Mouse (Mus musculus): ENCODE data around the gene Tub. TPM values are rescaled to one million over a fixed set of nuclear protein-coding genes. Genes with fewer than 3 reads are reported as not detected.

Tub gene
- polyA plus RNA-seq, 1 experiment, result 132 TPM

DNA sequence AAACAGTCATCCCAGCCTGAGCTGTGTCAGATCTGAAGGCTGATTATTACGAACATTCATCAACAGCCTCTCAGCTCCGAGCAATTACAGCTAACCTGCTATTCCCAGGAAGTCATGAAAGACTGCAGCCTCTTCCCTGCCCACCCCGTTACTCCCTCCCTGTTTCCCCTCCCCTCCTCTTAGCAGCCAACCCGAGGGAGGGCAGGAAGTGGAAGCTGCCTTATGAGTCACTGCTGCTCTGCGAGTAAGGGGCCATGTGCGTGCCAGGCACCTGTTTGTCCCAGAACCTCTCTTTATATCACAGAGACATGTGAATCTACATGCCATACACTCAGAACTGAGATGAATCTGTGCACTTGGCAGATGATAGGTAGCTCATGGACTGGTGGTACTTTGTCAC is 18.1 kb downstream of the Tub start:
- peak in 1 of 2 experiments; percentile 37 for DNase-seq (ENCODE audit: extremely low spot score in 1 of 2, low spot score in 1 of 2)

DNA sequence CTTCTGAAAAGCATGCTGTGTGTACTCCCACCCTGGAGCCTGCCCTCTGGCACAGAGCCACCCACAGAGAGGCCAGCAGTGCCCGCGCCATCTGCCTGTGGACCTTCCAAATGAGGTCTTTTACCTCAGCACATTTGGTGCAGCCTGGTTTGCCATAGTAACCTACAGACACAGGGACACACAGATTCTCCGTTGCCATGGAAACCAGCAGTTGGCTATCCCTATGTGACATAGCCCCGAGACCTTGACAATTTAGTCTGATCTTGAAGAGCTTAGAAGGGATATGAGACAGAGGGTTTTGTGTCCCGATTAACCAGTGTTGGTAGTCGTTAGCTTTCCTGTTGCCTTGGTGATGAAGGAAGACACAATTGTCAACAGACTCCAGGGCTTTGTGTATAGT is 22.1 kb downstream of the Tub start:
- no peak for DNase-seq (ENCODE audit: extremely low spot score in 1 of 2, low spot score in 1 of 2)

DNA sequence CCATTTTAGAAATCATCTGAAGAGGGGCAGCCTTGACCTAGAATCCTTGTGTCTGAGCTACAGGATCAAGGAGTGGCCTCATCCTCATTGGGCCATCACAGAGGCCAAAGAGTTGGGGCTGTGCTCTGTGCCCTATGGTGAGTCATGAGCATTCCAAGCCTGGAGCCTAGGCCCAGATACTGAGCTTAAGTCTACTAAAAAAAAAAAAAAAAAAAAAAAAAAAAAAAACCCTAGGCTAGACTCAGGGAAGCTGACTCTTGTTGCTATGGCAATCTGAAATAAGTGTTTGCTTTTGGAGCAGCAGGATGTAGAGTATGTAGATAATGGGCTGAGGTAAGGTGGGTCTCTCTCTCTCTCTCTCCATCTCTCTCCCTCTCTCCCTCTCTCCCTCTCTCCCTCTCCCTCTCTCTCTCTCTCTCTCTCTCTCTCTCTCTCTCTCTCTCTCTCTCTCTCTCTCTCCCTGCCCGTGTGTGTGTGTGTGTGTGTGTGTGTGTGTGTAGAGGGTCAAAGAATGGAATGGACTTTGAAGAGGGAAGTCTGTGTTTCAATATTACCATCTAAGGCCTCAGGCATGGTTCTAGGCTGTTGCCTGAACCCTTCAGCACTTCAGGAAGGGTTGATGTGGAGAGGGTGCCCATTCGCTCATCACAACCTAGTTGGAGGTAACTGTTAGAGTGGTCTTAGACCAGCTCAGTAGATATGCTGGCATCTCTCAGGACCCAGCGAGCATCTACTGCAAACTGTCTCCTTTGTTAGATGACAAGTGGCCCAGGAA is 36.0 kb downstream of the Tub start:
- no peak for DNase-seq (ENCODE audit: extremely low spot score in 1 of 2, low spot score in 1 of 2)

DNA sequence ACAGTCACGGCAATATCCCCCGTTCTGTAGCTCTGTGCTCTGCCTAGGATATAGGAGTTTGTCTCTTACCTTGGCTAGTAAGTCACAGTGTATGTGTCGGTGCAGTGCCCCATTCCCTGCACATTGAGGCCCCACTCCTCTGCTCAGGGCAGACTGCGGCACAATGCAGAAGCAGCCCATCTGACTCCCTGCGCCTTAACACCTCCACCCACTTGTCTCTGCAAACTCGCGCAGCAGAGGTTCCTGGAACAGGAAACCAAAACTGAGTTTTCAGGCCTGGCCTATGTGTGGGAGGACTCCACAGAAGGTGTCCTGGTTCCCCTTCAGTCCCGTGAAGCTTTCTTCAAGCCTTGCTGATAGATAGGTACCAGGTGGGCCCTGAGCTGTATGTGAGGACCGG is 41.1 kb downstream of the Tub start:
- peak; percentile 69 to 86 for DNase-seq (ENCODE audit: extremely low spot score in 1 of 2, low spot score in 1 of 2)

DNA sequence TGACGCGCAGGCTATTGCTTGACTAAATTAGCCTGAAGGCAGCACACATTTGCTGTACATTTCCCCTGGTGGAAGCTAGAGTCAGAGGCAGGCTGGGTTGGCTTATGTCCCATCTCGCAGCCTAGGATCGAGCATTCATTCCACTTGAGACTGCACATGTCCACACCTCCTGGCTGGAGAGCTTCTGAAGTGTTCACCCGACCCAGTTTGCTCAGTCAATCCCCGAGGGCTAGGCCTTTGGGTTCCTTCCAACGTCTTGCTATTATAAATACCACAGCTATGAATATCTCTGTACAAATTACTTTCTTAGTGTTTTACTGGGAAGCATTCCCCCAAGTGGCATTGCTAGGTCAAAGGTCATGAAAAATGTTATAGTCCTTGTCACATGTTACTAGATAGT is 43.1 kb downstream of the Tub start:
- no peak for DNase-seq (ENCODE audit: extremely low spot score in 1 of 2, low spot score in 1 of 2)

DNA sequence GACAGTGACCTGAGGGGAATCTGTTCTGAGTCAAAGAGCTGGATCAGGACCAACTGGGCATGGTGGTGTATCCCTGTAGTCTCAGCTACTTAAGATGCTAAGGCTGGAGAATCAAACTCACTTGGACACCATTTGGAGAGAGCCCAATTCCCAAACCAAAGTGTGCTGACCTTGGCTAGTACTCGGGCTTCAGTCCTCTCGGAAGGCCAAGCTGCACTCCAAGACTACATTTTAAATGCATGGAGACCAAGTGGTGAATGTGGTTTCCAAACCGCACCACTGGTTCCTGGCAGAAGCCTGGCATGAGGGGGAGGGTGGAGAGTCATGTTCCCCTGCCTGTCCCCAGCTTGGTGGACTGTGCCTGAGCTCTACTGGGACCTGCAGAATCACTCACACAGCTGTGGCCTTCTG is 43.7 kb downstream of the Tub start:
- no peak for DNase-seq (ENCODE audit: extremely low spot score in 1 of 2, low spot score in 1 of 2)

DNA sequence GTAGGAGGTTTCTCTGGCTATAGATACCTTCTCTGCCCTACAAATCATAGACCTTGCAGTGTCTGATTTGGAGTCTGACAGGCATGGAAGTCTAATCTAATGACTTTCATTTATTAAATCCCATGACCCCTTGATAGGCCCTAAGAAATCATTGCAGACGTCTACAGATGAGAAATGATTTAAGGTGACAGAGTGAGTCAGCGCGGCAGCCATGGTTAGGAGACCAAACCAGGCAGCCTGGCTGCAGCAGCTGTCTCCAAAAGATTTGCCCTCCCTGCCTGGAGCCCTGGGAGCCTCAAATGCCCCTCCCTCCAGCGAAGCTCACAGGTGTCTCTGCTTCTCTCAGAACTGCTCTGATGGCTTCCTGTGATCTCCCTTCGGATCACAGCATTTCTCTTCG is 46.0 kb downstream of the Tub start:
- no peak for DNase-seq (ENCODE audit: extremely low spot score in 1 of 2, low spot score in 1 of 2)

DNA sequence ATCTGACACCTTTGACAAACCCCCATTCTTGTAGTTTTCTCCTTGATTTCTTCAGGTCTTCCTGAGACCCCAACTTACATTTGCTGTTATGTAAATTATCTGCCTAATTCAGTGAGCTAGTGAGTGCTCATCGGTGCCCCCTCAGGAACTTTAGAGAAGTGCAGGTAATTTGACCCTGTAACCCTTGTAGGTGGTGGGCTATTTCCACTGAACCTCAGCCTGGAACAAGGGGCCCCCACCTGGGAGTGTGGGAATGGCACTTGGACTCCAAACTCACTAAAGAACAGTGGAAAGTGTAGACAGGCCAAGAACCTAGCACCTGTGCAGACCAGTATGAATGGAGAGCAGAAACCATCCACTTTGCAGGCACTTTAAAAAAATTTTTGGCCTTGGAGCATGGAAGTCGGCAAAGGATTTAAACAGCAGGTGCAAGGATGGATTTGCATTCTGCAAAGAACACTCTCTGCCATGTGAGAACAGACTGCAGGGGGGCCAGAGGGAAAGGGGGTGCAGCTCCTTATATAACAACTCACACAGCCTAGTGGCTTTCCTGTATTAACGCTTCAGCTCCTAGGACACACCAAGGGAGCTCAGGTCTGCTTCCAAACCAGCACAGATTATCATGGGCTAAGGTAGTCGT is 50.3 kb downstream of the Tub start:
- peak; percentile 68 to 69 for DNase-seq (ENCODE audit: extremely low spot score in 1 of 2, low spot score in 1 of 2)

DNA sequence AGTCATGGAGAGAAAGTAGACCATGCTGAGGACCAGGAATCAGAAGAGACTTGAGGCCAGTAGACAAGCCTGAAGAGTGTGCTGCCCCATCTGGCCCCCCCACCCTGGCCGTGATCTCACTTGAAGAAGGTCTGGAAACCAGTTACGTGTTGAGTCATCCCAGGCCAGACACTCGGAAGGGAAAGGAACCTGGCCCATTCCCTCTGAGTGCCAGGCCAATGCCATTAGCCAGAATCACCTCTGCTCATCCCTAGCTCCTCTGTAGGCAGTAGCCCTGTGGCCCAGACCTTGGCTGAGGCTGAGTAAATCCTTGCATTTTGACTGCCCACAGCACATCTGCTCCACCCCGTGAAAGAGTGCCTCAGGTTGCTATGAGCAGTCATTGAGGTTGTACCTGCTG is 51.8 kb downstream of the Tub start:
- DNase-seq (ENCODE audit: extremely low spot score in 1 of 2, low spot score in 1 of 2), result no peak

DNA sequence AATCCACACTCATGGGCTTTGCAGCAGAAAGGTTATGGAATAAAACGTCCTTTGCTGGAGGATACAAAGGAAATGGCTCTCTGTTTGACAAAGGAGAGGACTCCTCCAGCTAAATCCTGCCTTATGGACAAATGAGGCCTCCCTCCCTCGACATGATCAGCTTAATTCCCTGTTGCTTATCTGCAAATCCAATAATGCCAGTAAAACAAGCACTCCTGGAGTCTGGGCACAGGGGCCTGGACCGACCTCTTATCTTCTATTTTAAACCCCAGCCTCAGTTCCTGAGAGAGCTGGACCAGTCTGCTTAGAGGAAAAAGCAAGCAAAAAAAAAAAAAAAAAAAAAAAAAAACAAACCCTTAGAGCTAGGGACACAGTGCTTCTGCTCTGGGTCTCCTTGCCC is 53.5 kb downstream of the Tub start:
- no peak for DNase-seq (ENCODE audit: extremely low spot score in 1 of 2, low spot score in 1 of 2)

DNA sequence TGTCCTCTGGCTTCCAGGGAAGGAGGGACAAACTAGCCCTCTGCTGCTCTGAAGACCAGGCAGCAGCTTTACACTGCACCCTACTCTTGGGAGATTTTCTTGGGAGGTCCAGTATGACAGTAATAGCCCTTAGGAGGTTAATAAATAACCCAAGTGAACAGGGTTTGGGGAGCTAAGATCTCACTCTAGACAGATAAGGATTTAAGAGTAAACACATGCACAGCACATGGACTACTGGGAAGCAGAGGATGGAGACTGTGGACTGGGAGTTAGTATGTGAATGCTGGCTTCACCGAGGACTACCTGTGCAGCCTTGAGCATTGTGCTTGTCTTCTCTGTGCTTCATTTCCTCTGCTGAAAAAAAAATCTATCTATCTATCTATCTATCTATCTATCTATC is 59.1 kb downstream of the Tub start:
- no peak for DNase-seq (ENCODE audit: extremely low spot score in 1 of 2, low spot score in 1 of 2)

DNA sequence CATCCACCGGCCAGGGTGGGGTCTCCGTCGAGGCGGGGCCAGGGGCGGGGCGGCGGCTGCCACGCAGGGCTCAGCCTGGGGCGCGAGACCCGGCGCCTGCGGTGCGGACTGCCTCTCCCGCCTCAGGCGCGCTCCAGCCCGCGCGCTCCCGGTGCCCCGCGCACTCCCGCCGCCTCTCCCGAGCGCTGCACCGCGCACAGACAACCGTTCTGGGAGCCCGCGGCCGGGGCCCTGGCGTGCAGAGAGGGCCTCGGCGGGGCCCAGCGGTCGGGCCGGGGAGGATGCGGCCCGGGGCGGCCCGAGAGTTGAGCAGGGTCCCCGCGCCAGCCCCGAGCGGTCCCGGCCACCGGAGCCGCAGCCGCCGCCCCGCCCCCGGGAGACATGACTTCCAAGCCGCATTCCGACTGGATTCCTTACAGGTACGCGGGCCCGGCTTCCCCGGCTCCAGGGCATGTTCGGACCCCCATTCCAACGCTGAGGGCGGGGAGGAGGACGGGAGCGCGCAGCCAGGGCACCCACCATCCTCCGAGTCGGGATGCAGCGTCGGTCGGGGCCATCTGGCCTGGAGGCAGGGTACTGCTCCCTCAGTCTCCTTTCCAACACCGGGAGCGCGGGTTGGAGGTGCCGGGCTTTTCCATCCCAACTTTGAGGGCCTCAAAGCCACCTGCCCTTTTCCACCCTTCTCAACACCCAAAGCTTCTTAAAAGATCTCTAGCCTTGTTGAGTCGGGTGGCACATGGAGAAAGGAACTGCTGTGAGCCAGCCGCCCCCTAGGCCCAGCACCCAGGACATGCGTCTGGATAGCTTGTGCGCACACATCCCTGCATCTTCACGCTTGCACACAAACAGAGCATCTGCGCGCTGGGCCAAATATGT is 60.8 kb downstream of the Tub start:
- DNase-seq (ENCODE audit: extremely low spot score in 1 of 2, low spot score in 1 of 2), result peak in 1 of 2 experiments; percentile 64

DNA sequence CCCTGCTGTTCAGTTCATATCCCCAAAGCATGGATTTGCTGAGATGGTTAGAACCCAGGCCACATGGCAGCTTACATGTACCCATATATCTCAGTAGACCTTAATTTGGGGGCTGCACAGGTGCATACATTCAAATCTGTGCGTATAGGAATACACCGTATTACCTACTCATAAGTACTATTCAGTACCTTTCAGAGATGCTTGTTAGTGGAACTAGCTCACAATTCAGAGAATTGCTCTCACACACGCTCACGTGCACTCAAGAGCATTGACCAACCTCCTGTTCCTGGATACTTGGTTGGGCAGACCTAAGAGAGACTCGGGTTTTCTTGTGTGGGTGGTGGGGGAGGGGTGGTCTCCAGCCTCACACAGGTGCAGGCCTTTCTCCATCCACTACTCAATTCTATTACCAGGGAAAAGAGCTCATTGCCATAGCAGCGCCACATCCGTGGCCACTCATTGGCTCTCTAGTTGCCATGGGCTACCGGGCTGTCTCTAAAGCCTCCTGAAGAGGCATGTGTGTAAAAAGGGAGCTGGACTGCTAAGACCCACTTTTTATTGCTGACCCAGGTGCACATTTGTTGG is 61.5 kb downstream of the Tub start:
- peak; percentile 65 to 72 for DNase-seq (ENCODE audit: extremely low spot score in 1 of 2, low spot score in 1 of 2)

DNA sequence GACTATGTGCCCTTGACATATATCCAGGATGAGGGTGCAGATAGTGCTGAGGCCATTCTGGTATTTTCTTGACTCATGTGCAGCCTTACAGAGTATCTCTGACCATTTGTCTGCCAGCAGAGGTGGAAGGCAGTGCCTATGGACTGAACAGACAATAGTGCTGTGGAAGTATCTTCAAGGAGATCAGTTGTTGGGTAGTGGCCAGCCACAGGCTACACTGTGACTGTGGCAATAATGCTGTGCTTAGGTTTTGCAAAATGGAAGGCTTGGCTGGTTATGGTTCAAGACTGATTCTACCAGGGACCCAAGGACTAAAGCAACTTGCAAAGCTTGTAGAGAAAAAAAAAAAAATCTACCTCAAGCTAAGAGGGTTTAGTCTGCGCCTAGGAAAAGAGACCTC is 62.4 kb downstream of the Tub start:
- DNase-seq (ENCODE audit: extremely low spot score in 1 of 2, low spot score in 1 of 2), result no peak

DNA sequence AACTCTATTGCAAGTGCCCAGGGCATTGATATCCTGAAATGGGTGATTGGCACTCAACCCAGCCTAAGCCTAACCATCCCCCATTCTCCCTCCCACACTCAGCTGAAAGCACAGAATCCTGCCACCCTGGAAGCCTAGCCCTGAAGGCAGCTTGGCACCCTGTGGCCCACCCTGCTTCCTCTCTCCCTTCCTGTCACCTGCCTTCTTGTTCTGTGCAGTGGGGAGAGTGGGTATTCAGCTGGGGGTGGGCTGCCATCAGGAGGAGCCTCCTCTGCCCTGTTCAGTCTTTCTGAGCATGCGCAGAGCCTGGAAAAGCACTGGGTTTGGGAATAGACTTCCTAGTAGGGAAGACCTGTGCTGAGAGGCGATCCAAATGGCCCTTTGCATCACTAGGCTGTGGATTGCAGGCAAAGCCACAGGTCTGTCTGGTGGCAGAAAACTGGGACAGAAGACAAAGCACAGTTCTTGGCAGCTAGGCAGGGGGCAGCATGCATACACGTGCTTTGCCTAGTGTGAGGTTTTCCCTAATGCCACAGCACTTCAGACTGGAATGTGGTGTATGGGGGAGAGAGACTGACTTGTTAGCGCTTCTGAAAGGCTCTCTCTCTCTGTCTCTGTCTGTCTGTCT is 63.0 kb downstream of the Tub start:
- DNase-seq (ENCODE audit: extremely low spot score in 1 of 2, low spot score in 1 of 2), result peak; percentile 46 to 67

DNA sequence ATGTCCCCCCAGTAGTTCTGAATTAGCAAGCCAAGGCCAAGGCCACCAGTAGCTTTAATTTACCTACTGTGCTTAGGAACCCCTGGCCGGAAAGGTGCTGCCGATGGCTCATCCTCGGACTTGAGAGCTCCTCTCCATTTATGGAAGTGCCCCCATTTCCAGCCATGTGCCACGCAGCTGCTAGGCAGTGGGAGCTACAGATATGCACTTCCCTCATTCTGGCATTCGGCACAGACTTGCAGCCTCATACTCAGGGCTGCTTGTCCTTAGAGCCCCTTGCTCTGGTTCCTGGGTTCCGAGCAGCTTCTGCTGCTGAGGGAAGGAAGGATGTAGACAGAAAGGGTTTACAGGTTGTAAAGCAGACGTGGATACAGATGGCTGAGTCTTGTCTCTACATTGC is 64.7 kb downstream of the Tub start:
- peak in 1 of 2 experiments; percentile 41 for DNase-seq (ENCODE audit: extremely low spot score in 1 of 2, low spot score in 1 of 2)

DNA sequence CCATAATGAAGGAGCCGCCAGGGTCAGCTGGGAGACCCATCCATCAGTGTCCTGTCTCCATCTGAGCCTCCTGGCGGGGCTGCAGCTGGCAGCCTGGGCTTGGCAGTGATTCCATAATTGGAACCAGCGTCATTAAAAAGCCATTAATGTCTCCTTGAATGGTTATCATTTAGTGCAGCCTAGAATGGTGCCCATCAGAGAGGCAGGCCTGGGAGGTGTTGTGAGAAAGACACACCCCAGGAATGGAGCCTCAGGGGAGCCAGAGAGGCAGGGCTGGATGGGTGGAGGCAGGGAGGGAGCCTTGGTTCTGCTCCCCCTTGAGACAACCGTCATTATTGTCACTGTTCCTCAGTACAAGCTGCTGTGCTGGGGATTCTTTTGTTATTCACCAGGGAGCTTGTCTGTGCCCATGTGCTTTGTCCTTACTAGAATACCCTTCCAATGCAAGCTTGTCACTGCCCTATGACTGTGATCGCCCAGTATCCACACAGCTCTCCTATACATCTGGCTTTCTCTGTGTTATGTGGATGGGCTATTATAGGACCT is 66.3 kb downstream of the Tub start:
- no peak for DNase-seq (ENCODE audit: extremely low spot score in 1 of 2, low spot score in 1 of 2)

DNA sequence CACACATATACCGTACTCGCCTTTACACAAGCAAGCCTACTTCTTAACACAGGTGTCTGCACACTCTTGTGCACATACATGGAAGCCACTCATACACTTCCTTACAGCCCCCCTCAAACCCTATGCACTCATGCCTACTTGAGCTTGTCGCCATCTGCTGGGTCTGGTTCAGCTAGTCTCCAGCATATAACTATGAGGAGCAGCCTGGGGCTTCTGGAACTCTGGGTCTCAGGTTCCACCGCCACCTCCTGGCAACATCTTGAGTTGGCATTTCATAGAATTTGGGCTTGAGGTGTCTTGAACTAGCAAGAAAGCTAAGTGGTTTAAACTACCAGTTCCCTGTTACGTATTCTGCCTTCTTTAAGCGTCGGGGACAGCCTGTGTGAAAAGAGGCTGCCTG is 69.1 kb downstream of the Tub start:
- DNase-seq (ENCODE audit: extremely low spot score in 1 of 2, low spot score in 1 of 2), result no peak

DNA sequence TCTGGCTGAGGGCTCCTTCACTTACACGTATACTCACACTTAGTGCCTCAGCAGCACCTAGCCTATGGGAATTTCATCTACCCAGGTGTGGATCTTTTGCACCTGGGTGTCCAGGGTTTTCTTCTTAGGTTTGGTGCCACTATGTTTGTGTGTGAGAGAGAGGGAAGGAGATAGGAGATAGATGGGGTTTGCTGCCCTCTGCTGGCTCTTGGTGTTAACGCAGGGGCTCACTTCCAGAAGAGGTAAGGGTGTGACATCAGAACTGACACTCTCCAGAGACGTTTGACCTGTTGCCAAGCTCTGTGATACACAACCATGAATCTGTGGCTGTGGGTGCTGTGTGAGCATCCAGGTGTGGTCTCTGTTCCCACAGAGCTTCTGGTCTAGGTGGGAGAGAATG is 71.3 kb downstream of the Tub start:
- peak in 1 of 2 experiments; percentile 88 for DNase-seq (ENCODE audit: extremely low spot score in 1 of 2, low spot score in 1 of 2)

DNA sequence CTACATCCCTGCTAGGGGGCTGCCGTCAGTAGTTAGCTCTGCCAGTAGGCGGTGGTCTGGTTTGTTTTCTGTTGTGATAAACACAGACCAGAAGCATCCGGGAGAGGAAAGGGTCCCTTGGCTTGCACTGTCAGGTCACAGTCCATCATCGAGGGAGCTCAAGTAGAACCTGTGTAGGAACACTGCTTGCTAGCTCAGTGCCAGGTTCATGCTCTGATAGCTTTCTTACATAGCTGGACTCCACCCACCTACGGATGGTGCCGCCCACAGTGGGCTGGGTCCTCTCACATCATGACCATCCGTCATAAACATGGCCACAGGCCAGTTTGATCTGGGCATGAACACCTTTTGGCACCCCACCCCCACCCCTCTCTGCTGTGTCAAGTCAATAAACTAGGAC is 75.6 kb downstream of the Tub start:
- DNase-seq (ENCODE audit: extremely low spot score in 1 of 2, low spot score in 1 of 2), result no peak
